Mouse (Mus musculus): ENCODE measurements at regions not wholly inside any gene's neighbourhood (a gene's known extent, or its start where the extent isn't known, plus 50 kb on each side); places are given as distances from the start of the nearest gene placed in this dataset.

DNA sequence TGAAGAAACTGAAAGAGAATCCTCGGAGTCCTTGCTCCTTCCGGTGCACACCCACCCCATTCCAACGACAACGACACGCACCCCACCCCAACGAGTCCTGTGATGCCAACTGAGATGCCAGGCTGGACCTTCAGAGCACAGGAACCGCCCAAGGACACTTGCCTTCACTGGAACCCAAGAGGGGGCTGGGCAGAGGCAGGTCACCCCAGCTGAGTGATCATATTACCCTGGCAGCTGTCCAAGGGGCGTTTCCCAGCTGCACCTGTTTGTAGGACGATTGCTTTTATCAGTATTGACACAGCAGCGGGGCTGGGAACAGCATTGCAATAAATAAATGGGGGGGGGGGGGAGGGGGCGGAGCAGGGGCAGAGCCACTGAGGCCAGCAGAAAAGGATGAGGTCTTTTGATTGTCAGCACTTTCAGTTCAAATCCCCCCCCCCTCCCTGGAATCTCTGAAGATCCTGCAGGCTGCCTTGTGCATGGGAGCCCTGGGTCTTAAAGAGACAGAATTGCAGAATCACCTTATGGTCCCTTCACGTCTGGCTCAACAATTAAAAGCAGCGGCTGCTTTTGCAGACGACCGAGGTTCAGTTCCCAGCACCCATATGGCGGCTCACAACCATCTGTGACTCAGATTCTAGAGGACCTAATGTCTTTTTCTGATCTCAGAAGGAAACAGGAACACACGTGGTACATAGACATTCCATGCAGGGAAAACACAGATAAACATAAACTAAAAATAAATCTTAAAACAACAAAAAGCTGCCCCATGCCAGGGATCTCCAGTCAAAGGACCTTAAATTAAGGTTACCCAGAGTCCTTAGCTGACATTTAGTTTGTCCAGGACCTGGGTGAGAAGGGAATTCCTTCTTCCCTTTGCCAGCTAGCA, 52.0 kb upstream of the Pim1 start:
- Histone ChIP-seq H3K9ac (no peak overlapping the region), H3K36me3 (ENCODE audit: poor library complexity, severe bottlenecking) (no peaks in the 10 kb centered on the region), H3K4me1 (peaks cover 27% of the 10 kb centered on the region), H3K9me3 (replicated peaks) (no peaks in the 10 kb centered on the region), H3K4me3 (no peak overlapping the region), H3K27me3 (no peaks in the 10 kb centered on the region), H3K4me2 (peak overlapping the region; percentile 31), H3K27ac (peak overlapping the region; percentile 89)
- peak; percentile 50; the same call in 1 of the 2 replicates for ATAC-seq
- WGBS = 17% methylated on average over 17 of the region's 17 CpGs

DNA sequence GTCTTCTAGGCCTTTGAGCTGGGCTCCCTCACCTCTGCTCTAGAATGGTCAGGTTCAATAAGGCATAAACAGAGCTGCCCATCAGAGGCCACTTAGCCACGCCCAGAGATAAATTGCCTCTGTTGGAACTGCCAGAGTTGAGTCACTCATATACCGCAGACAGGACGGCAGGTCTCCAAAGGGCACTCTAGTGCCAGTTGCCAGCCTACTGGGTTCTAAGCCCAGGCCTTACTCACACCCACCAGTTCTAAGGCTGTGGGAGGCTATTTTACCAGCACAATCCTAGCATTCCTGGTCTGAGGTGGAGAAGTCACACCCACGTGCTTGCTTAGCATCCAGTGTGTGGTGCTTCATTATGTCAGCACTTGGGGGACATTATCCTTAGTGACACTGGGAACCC, 50.6 kb upstream of the Pim1 start:
- Histone ChIP-seq H3K27ac (no peak overlapping the region), H3K36me3 (ENCODE audit: poor library complexity, severe bottlenecking) (no peaks in the 10 kb centered on the region), H3K9me3 (replicated peaks) (no peaks in the 10 kb centered on the region), H3K4me2 (no peak overlapping the region), H3K9ac (no peak overlapping the region), H3K27me3 (no peaks in the 10 kb centered on the region), H3K4me1 (peaks cover 30% of the 10 kb centered on the region), H3K4me3 (no peak overlapping the region)
- WGBS = 83% methylated on average over 4 of the region's 4 CpGs
- no peak for ATAC-seq

DNA sequence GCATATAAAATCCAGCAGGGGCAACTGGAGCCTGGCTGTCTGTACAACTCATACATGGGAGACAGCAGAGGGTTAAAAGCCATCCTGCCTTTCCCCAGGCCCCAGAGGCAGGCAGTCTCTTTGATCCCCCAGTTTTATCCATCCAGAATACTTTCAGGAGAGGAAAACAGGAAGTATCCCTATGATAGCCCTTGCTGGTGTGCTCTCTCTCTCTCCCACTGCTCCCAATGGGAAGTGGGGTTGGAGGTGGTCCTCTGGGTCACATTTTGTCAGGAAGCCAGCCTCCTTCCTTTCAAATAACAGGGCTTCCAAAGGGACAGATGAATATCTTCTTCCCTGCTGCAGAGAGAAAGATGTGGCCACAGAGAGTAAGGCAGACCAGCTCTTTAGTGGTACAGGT, 50.1 kb upstream of the Pim1 start:
- Histone ChIP-seq H3K9me3 (replicated peaks) (no peaks in the 10 kb centered on the region), H3K4me1 (peaks cover 35% of the 10 kb centered on the region), H3K4me3 (no peak overlapping the region), H3K9ac (no peak overlapping the region), H3K27ac (no peak overlapping the region), H3K4me2 (no peak overlapping the region), H3K27me3 (no peaks in the 10 kb centered on the region), H3K36me3 (ENCODE audit: poor library complexity, severe bottlenecking) (no peaks in the 10 kb centered on the region)
- ATAC-seq = no peak
